Mouse (Mus musculus) C2C12 (cell line): ENCODE measurements around the gene A830031A19Rik. TPM values are rescaled to one million over a fixed set of nuclear protein-coding genes. Genes with fewer than 3 reads are reported as not detected.

Experiments used
- H3K27me3 ChIP-seq: one replicate; pipeline ENCODE4 v1.6.1; 2011; ENCODE audit not compliant: control insufficient read depth, insufficient read depth, insufficient read length
- H3K36me3 ChIP-seq: one replicate; pipeline ENCODE4 v1.6.1; 2011; ENCODE audit not compliant: control insufficient read depth, insufficient read depth
- H3K4me3 ChIP-seq: one replicate; pipeline ENCODE4 v1.5.1; 2011; ENCODE audit warnings: mild to moderate bottlenecking, control low read depth; ENCODE audit not compliant: poor library complexity, insufficient read depth, severe bottlenecking
- H3K79me2 ChIP-seq: one replicate; pipeline ENCODE4 v1.6.1; 2011; ENCODE audit not compliant: control insufficient read depth, insufficient read depth
- H3K79me3 ChIP-seq: one replicate; pipeline ENCODE4 v1.6.1; 2011; ENCODE audit warnings: low read depth, control low read depth
- H3ac ChIP-seq: one replicate; pipeline ENCODE3; 2011; ENCODE audit warnings: low read depth; ENCODE audit not compliant: control insufficient read depth, insufficient read length
- CEBPB ChIP-seq: IDR thresholded peaks from one replicate; pipeline ENCODE4 v1.6.1; 2011; ENCODE audit warnings: low read depth, mild to moderate bottlenecking, control low read depth, moderate library complexity
- CTCF ChIP-seq: IDR thresholded peaks from one replicate; pipeline ENCODE4 v1.5.1; 2011; ENCODE audit not compliant: control insufficient read depth, insufficient read depth, insufficient read length
- FOSL1 ChIP-seq: IDR thresholded peaks from one replicate; pipeline ENCODE4 v1.8.0; 2011; ENCODE audit warnings: mild to moderate bottlenecking, low read length; ENCODE audit not compliant: poor library complexity, insufficient read depth, severe bottlenecking
- MAX ChIP-seq: IDR thresholded peaks from one replicate; pipeline ENCODE4 v1.6.1; 2011; ENCODE audit warnings: mild to moderate bottlenecking, control low read depth
- MYOD1 ChIP-seq: IDR thresholded peaks from one replicate; pipeline ENCODE4 v1.6.1; 2011; ENCODE audit warnings: low read depth; ENCODE audit not compliant: control insufficient read depth, insufficient read length
- MYOG ChIP-seq: IDR thresholded peaks from one replicate; pipeline ENCODE4 v1.6.1; 2011; ENCODE audit not compliant: control insufficient read depth, insufficient read length; ENCODE audit errors: extremely low read depth
- USF1 ChIP-seq: IDR thresholded peaks from one replicate; pipeline ENCODE4 v1.6.1; 2011; ENCODE audit warnings: low read depth, mild to moderate bottlenecking, control low read depth, moderate library complexity
- long read RNA-seq, 2 experiments: library from polyadenylated mRNA; unstranded; transcript quantifications; one replicate each; pipeline ENCODE4 v2.0.0; 2019 to 2020
- polyA plus RNA-seq: library from polyadenylated mRNA; unstranded; fragments of >200 nt; fragmentation: generic; extraction: Trizol; gene quantifications from one replicate; pipeline ENCODE4 v1.2.1, GENCODE M21; 2012; ENCODE audit warnings: missing spikeins

A830031A19Rik gene
- polyA plus RNA-seq: not detected
- long read RNA-seq, experiment 1: 0 reads
- long read RNA-seq, experiment 2: 0 reads

DNA sequence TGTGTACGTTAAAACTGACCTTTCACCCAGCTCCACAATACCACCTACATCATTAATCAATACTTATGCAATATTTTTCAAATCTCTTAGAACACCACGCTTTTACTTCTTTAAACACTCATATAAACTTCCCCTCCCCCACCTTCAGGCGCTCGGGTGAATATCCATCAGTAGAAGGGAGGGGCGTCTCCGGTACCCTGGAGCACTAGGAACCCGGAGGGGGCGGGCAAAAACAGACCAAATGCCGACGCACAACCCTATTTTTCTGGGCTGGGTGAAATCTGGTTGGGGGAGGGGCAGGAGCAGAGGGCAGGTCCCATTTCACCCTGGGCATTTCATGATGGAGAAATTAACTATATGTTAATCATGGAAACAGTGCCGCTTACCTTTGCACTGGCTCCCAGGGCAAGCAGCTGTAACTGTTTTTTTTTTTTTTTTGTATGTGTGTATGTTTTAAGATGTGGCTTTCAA lies at the start of gene A830031A19Rik:
TSS of gene A830031A19Rik (minus strand) at position 421 of the 471 bp plus-strand sequence.
- peaks cover 48% of the 10 kb centered on the region for H3K27me3 ChIP-seq
- no peak within 1 kb of the TSS for H3K4me3 ChIP-seq

DNA sequence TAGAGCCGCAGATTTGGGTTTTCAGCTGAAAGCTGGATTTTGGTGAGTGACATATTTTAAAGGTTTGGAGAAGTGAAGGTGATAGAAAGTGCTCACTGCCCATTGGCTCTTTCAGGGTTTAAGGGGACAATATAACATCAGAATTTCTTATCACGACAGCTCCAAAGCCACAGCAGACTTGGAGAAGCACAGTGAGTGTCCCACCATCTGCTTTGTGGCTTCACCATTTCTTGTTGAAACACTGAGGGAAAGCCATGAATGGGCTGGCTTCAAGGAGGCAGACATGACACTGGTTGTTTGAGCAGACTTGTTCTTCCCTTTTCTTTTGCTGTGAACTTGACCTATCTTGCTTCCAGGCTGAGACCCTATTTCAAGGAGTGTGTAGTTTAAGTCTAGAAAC lies 49.1 kb upstream of the A830031A19Rik start:
- TF ChIP-seq CEBPB: no peak
- no peak for TF ChIP-seq MYOD1
- TF ChIP-seq FOSL1: no peak
- no peak for TF ChIP-seq USF1
- TF ChIP-seq MYOG: no peak
- no peak for TF ChIP-seq MAX
- no peak for TF ChIP-seq CTCF
- no peak overlapping the region for H3K4me3 ChIP-seq
- no peaks in the 10 kb centered on the region for H3K79me2 ChIP-seq
- no peaks in the 10 kb centered on the region for H3K79me3 ChIP-seq
- H3K36me3 ChIP-seq: no peaks in the 10 kb centered on the region
- H3K27me3 ChIP-seq: no peaks in the 10 kb centered on the region
- H3ac ChIP-seq: no peak overlapping the region

More for the DNA sequence above, at the start of gene A830031A19Rik:
- no peak within 1 kb of the TSS for H3ac ChIP-seq
- H3K79me2 ChIP-seq: no peaks in the 10 kb centered on the region
- no peaks in the 10 kb centered on the region for H3K79me3 ChIP-seq
- H3K36me3 ChIP-seq: no peaks in the 10 kb centered on the region
- no peak for TF ChIP-seq MAX
- TF ChIP-seq CEBPB: no peak
- TF ChIP-seq CTCF: no peak
- TF ChIP-seq FOSL1: no peak
- no peak for TF ChIP-seq MYOG
- TF ChIP-seq MYOD1: no peak
- no peak for TF ChIP-seq USF1

DNA sequence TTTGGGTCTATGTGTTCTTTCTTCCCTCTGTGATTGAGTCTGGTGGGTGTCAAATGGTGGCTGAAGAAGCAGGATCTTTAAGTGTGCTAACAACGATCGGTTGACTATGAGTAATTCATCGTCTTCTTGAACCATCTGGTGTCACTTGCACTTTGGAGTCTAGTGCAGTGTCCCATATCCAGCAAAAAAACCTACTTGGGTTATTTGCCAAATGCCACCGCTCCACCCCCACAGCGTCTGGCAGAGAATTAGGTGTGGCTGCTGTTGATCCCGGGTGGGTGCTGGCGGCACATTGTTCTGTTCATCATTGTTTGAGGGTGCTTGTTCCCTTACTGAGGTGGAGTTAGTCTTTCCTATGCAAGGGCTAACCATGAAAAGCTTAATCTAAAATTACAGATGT lies 48.0 kb upstream of the A830031A19Rik start:
- Histone ChIP-seq H3K27me3 (no peaks in the 10 kb centered on the region), H3ac (no peak overlapping the region), H3K79me3 (no peaks in the 10 kb centered on the region), H3K4me3 (no peak overlapping the region), H3K36me3 (no peaks in the 10 kb centered on the region), H3K79me2 (no peaks in the 10 kb centered on the region)
- no peak for TF ChIP-seq CTCF
- TF ChIP-seq MAX: no peak
- no peak for TF ChIP-seq MYOG
- no peak for TF ChIP-seq CEBPB
- TF ChIP-seq FOSL1: no peak
- no peak for TF ChIP-seq MYOD1
- no peak for TF ChIP-seq USF1

DNA sequence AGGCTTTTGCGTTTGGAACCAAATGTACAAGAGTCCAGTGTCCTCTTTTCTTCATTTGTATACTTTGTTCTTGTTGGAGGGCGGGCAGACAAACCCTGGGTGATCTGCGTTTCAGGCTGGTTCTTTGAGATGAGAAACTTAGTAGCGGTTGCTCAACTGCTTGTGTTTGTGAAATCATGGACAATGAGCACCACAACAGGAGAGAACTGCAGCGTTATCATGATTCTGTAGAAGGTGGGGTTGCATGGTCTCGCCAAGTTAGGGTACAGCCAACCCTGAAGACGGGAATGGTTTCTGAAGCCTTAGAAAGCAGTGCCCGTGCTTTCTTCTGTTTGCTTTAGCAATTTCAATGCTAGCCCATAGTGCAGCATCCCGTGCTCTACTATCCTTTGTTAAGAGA lies 46.3 kb upstream of the A830031A19Rik start:
- H3ac ChIP-seq: no peak overlapping the region
- H3K27me3 ChIP-seq: no peaks in the 10 kb centered on the region
- H3K79me2 ChIP-seq: no peaks in the 10 kb centered on the region
- no peaks in the 10 kb centered on the region for H3K79me3 ChIP-seq
- no peak overlapping the region for H3K4me3 ChIP-seq
- no peaks in the 10 kb centered on the region for H3K36me3 ChIP-seq
- TF ChIP-seq USF1 (no peak), MYOG (no peak), MAX (no peak), FOSL1 (no peak), CEBPB (no peak), CTCF (no peak), MYOD1 (no peak)

DNA sequence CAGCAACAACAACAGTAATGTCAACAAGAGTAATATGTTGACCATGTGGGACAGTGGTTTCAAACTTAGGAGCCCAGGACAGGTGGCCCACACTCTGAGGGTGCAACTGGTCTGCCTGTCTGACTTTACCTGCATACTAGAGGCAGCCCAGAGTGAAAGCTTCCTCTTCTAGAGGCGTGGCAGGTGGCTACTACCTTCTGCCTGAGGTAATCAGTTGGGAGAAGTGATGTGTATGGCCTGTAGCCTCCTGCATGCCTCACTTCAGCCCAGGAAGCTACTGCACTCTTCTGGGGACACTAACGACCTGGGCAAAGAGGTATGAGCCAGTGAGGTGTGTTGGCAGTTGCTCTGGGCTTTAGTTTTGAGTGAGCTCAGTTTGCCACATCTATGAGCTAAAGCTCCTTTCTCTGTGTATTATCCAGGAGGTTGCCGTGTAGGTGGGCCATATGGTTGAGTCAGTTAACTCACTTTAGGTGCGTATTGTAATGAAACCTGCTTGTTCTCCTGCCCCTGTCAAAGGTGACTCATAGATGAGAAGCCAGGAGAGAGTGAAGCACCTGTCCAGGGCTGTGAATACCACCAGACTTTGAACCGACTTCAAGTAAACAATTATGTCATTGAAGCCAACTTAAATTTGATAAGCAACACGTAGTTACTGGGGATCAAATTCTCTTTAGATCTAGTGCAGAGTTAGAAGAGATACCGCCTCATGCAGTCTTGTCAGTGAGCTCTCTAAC lies 41.9 kb upstream of the A830031A19Rik start:
- TF ChIP-seq FOSL1 (no peak), MAX (no peak), USF1 (no peak), MYOG (no peak), MYOD1 (no peak), CTCF (no peak), CEBPB (no peak)
- Histone ChIP-seq H3K79me2 (no peaks in the 10 kb centered on the region), H3K36me3 (no peaks in the 10 kb centered on the region), H3K27me3 (no peaks in the 10 kb centered on the region), H3ac (no peak overlapping the region), H3K4me3 (no peak overlapping the region), H3K79me3 (no peaks in the 10 kb centered on the region)

DNA sequence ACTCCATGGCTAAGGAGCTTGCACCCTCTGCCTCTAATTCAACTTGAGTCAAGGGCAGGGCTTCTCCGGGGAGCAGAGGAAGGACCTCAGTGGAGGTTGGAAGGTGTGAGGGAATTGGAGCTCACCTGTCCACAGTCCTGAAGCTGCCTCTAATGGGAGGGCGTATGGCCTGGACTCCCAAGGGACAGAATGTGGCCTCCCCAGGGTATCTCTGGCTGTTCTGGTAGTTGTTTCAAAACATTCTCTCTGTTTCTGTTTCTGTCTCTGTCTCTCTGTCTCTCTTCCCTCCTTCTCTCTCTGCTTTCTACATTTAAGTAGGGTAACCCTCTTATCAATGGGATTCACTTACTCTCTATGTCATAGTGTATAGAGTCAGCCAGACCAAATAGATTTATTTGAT lies 41.2 kb upstream of the A830031A19Rik start:
- Histone ChIP-seq H3K79me3 (no peaks in the 10 kb centered on the region), H3K36me3 (no peaks in the 10 kb centered on the region), H3K27me3 (no peaks in the 10 kb centered on the region), H3K4me3 (no peak overlapping the region), H3K79me2 (no peaks in the 10 kb centered on the region), H3ac (no peak overlapping the region)
- no peak for TF ChIP-seq MYOD1
